Mouse (Mus musculus) right cerebral cortex, postnatal 36 days (tissue): Measurements from ENCODE around the gene Slc16a14.

Source experiments
- DNase-seq, 2 experiments: peaks; one replicate each; pipeline ENCODE4 v3.0.0; 2022; ENCODE audit warnings: low spot score in 2 of 2, mixed read lengths in 1 of 2

Slc16a14 gene

GRCm38 (mm10) chr1:84912571-84912970 is 22.4 kb downstream of the Slc16a14 start:
- no peak for DNase-seq

GRCm38 (mm10) chr1:84910177-84910804 is 24.6 kb downstream of the Slc16a14 start:
- DNase-seq = no peak

- DNase-seq = no peak
Observed at GRCm38 (mm10) chr1:84904467-84904866, 30.5 kb downstream of the Slc16a14 start.

GRCm38 (mm10) chr1:84899156-84899555 is 35.8 kb downstream of the Slc16a14 start:
- DNase-seq = no peak

GRCm38 (mm10) chr1:84897364-84897763 is 37.6 kb downstream of the Slc16a14 start:
- DNase-seq = no peak

GRCm38 (mm10) chr1:84891746-84892145 is 43.2 kb downstream of the Slc16a14 start:
- no peak for DNase-seq

GRCm38 (mm10) chr1:84890503-84890902 is 44.4 kb downstream of the Slc16a14 start:
- DNase-seq = no peak

- no peak for DNase-seq
Observed at GRCm38 (mm10) chr1:84890005-84890393, 44.9 kb downstream of the Slc16a14 start.

GRCm38 (mm10) chr1:84889330-84890004 is 45.5 kb downstream of the Slc16a14 start:
- no peak for DNase-seq

- DNase-seq = no peak
Observed at GRCm38 (mm10) chr1:84885921-84886320, 49.0 kb downstream of the Slc16a14 start.

- no peak for DNase-seq
Observed at GRCm38 (mm10) chr1:84885174-84885573, 49.8 kb downstream of the Slc16a14 start.

GRCm38 (mm10) chr1:84883889-84884288 is 51.0 kb downstream of the Slc16a14 start:
- no peak for DNase-seq

- DNase-seq = no peak
Observed at GRCm38 (mm10) chr1:84882937-84883336, 52.0 kb downstream of the Slc16a14 start.

- no peak for DNase-seq
Observed at GRCm38 (mm10) chr1:84882066-84882532, 52.8 kb downstream of the Slc16a14 start.

GRCm38 (mm10) chr1:84881248-84882065 is 53.5 kb downstream of the Slc16a14 start:
- DNase-seq = peak; percentile 18 to 24

GRCm38 (mm10) chr1:84879571-84880120 is 55.3 kb downstream of the Slc16a14 start:
- no peak for DNase-seq

- no peak for DNase-seq
Observed at GRCm38 (mm10) chr1:84877590-84877989, 57.3 kb downstream of the Slc16a14 start.

GRCm38 (mm10) chr1:84872939-84873338 is 62.0 kb downstream of the Slc16a14 start:
- no peak for DNase-seq

GRCm38 (mm10) chr1:84872105-84872504 is 62.8 kb downstream of the Slc16a14 start:
- no peak for DNase-seq

GRCm38 (mm10) chr1:84871131-84871530 is 63.8 kb downstream of the Slc16a14 start:
- DNase-seq = no peak

GRCm38 (mm10) chr1:84869498-84869897 is 65.4 kb downstream of the Slc16a14 start:
- no peak for DNase-seq

- no peak for DNase-seq
Observed at GRCm38 (mm10) chr1:84868841-84869240, 66.1 kb downstream of the Slc16a14 start.
